Mouse (Mus musculus) ES-E14 (cell line): Measurements from ENCODE around the gene 9230104L09Rik.

Source experiments
- CHD2 ChIP-seq: IDR thresholded peaks from 2 replicates; pipeline ENCODE4 v1.6.1; 2014; ENCODE audit warnings: mild to moderate bottlenecking, low read depth, low read length, inconsistent platforms
- HCFC1 ChIP-seq: IDR thresholded peaks from 2 replicates; pipeline ENCODE4 v1.6.1; 2012; ENCODE audit warnings: low read length, inconsistent platforms, borderline replicate concordance; ENCODE audit not compliant: insufficient read depth
- MAFK ChIP-seq: IDR thresholded peaks from 2 replicates; pipeline ENCODE4 v1.6.1; 2014; ENCODE audit warnings: mild to moderate bottlenecking, low read depth, low read length, inconsistent platforms; ENCODE audit not compliant: insufficient read depth
- ZC3H11A ChIP-seq: IDR thresholded peaks from 2 replicates; pipeline ENCODE4 v1.6.1; 2012; ENCODE audit warnings: low read depth, mild to moderate bottlenecking, inconsistent platforms, low read length, borderline replicate concordance
- ZNF384 ChIP-seq: IDR thresholded peaks from 2 replicates; pipeline ENCODE4 v1.6.1; 2012; ENCODE audit warnings: low read depth, low read length, inconsistent platforms

DNA sequence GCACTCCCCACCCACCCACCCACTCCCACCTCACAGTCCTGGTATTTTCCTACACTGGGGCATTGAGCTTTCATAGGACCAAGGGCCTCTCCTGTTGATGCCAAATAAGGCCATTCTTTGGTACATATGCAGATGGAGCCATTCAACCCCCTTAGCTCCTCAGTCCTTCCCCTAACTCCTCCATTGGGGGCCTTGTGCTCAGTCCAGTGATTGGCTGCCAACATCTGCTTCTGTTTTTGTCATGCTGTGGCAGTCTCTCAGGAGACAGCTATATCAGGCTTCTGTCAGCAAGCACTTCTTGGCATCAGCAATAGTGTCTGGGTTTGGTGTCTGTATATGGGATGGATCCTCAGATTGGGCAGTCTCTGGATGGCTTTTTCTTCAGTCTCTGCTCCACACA is 19.9 kb upstream of the 9230104L09Rik start:
- TF ChIP-seq MAFK (no peak), ZNF384 (no peak), HCFC1 (no peak), CHD2 (no peak), ZC3H11A (no peak)
